Mouse (Mus musculus): Measurements from ENCODE around the gene Prrg4. TPM values are rescaled to one million over a fixed set of nuclear protein-coding genes. Genes with fewer than 3 reads are reported as not detected.

Gene Prrg4
- polyA plus RNA-seq (2012; ENCODE audit: low replicate concordance), result 0.12 TPM in 1 of 2 replicates, not detected in the other

DNA sequence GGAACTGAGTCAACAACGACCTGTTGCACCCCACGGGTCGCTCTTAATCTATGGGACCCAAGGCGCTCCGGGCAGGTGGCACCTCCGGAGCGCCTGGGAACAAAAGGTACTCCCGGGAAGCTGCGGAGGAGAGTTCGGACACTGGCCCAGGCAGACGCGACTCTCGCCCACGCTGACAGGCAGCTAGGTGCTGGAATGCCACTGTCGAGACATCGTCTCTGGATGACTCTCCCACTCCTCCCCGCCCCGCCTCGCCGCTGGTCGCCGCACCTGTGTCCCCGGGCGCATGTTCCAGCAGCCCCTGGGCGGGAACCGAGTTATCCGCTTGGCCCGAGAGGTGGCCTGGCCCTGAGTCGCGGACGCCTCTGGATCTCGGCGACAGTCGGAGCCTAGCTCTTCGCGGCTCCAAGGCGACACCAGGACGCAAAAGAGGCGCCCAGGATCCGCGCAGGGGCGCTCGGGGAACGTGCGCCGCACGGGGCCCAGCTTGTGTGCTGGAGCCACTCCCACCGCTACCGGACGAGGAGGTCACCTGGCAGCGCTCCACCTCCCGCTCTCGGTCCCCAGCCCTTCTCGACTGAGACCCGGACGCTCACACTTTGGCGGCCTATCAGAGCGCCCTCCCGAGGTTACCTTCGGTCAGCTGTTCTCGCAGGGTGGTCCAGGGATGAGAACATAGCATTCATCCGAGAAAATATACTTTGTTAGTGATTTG lies at the start of gene Prrg4:
Gene Prrg4, minus strand, starts transcription at position 601 of the 715 bp plus-strand sequence.

GRCm38 (mm10) chr2:104867282-104867855 lies 17.7 kb upstream of the Prrg4 start, which contains the start of gene Ccdc73:
Ccdc73 (plus strand) TSS chr2:104867805.

GRCm38 (mm10) chr2:104816371-104816827 lies 33.3 kb downstream of the Prrg4 start, which contains the start of gene Qser1:
Qser1 (minus strand) TSS chr2:104816760.

Other genes starting within 250 kb of the Prrg4 start
- gene Tcp11l1, start 137.7 kb downstream of the Prrg4 start, polyA plus RNA-seq (2012; ENCODE audit: low replicate concordance), result 2.6 and 11.2 TPM in 2 replicates
- not detected in 2 replicates for gene Pin1rt1, start 133.5 kb downstream of the Prrg4 start, polyA plus RNA-seq (2012; ENCODE audit: low replicate concordance)
- 1.1 and 1.9 TPM in 2 replicates for gene Depdc7, start 107.0 kb downstream of the Prrg4 start, polyA plus RNA-seq (2012; ENCODE audit: low replicate concordance)
- gene Qser1, start 33.1 kb downstream of the Prrg4 start, polyA plus RNA-seq (2012; ENCODE audit: low replicate concordance), result 1.1 and 1.6 TPM in 2 replicates
- not detected in 2 replicates for gene Ccdc73, start 17.9 kb upstream of the Prrg4 start, polyA plus RNA-seq (2012; ENCODE audit: low replicate concordance)
- gene Eif3m, start 167.2 kb upstream of the Prrg4 start, polyA plus RNA-seq (2012; ENCODE audit: low replicate concordance), result 2.5 and 8.8 TPM in 2 replicates
- gene Gm11060, start 242.1 kb upstream of the Prrg4 start, polyA plus RNA-seq (2012; ENCODE audit: low replicate concordance), result not detected in 2 replicates

Data from leukemia stem cell, adult 10-12 weeks (primary cell).